Mouse (Mus musculus): ENCODE results near the gene Rfc2. TPM values are rescaled to one million over a fixed set of nuclear protein-coding genes. Genes with fewer than 3 reads are reported as not detected.

Gene Rfc2
- polyA plus RNA-seq, 1 experiment from 2014 or later: 224 TPM

- H3K27ac ChIP-seq (ENCODE audit: low read length): no peak overlapping the region
- 80% methylated on average over 5 of the region's 5 CpGs for WGBS
- H3K9me3 ChIP-seq (replicated peaks; ENCODE audit: control insufficient read depth, low read length): no peaks in the 10 kb centered on the region
- no peak for ATAC-seq (replicated peaks; ENCODE audit: extremely low read depth, insufficient read depth, low FRiP score)
- peaks cover 8% of the 10 kb centered on the region; the same call in 1 of the 2 replicates for H3K4me1 ChIP-seq (ENCODE audit: control insufficient read depth, insufficient read depth, low read length)
- H3K27me3 ChIP-seq (ENCODE audit: control insufficient read depth, insufficient read depth, low read length): no peaks in the 10 kb centered on the region
- no peak overlapping the region for H3K9ac ChIP-seq (ENCODE audit: low read length)
- no peak overlapping the region for H3K4me2 ChIP-seq (ENCODE audit: low read depth, low read length)
- no peak overlapping the region for H3K4me3 ChIP-seq (ENCODE audit: low read length)
- H3K36me3 ChIP-seq (ENCODE audit: control insufficient read depth, insufficient read depth): peaks cover 6% of the 10 kb centered on the region; the same call in 1 of the 2 replicates
Observed at GRCm38 (mm10) chr5:134584798-134585197, 3.6 kb downstream of the Rfc2 start.

GRCm38 (mm10) chr5:134589900-134590299 is 8.7 kb downstream of the Rfc2 start:
- H3K36me3 ChIP-seq (ENCODE audit: control insufficient read depth, insufficient read depth): peaks cover 19% of the 10 kb centered on the region
- 78% methylated on average over 3 of the region's 3 CpGs for WGBS
- no peak for ATAC-seq (replicated peaks; ENCODE audit: extremely low read depth, insufficient read depth, low FRiP score)

GRCm38 (mm10) chr5:134592026-134592581 is 10.9 kb downstream of the Rfc2 start:
- H3K4me1 ChIP-seq (ENCODE audit: control insufficient read depth, insufficient read depth, low read length): peaks cover 5% of the 10 kb centered on the region; the same call in 1 of the 2 replicates
- peaks cover 28% of the 10 kb centered on the region for H3K36me3 ChIP-seq (ENCODE audit: control insufficient read depth, insufficient read depth)
- no peak overlapping the region for H3K27ac ChIP-seq (ENCODE audit: low read length)
- no peaks in the 10 kb centered on the region for H3K9me3 ChIP-seq (replicated peaks; ENCODE audit: control insufficient read depth, low read length)
- H3K4me3 ChIP-seq (ENCODE audit: low read length): no peak overlapping the region
- H3K9ac ChIP-seq (ENCODE audit: low read length): no peak overlapping the region
- ATAC-seq (replicated peaks; ENCODE audit: extremely low read depth, insufficient read depth, low FRiP score): peak; percentile 53; the same call in 1 of the 2 replicates
- 62% methylated on average over 11 of the region's 11 CpGs for WGBS
- H3K4me2 ChIP-seq (ENCODE audit: low read depth, low read length): no peak overlapping the region
- H3K27me3 ChIP-seq (ENCODE audit: control insufficient read depth, insufficient read depth, low read length): no peaks in the 10 kb centered on the region

More at GRCm38 (mm10) chr5:134589900-134590299, 8.7 kb downstream of the Rfc2 start:
- Histone ChIP-seq H3K4me1 (ENCODE audit: control insufficient read depth, insufficient read depth, low read length) (peaks cover 5% of the 10 kb centered on the region; the same call in 1 of the 2 replicates), H3K27me3 (ENCODE audit: control insufficient read depth, insufficient read depth, low read length) (no peaks in the 10 kb centered on the region), H3K9me3 (replicated peaks; ENCODE audit: control insufficient read depth, low read length) (no peaks in the 10 kb centered on the region), H3K4me3 (ENCODE audit: low read length) (no peak overlapping the region), H3K27ac (ENCODE audit: low read length) (no peak overlapping the region), H3K9ac (ENCODE audit: low read length) (no peak overlapping the region), H3K4me2 (ENCODE audit: low read depth, low read length) (no peak overlapping the region)

- no peaks in the 10 kb centered on the region for H3K9me3 ChIP-seq (replicated peaks; ENCODE audit: control insufficient read depth, low read length)
- H3K27ac ChIP-seq (ENCODE audit: low read length): no peak overlapping the region
- H3K27me3 ChIP-seq (ENCODE audit: control insufficient read depth, insufficient read depth, low read length): no peaks in the 10 kb centered on the region
- no peak overlapping the region for H3K4me3 ChIP-seq (ENCODE audit: low read length)
- no peak for ATAC-seq (replicated peaks; ENCODE audit: extremely low read depth, insufficient read depth, low FRiP score)
- WGBS: 64% methylated on average over 9 of the region's 9 CpGs
- H3K9ac ChIP-seq (ENCODE audit: low read length): no peak overlapping the region
- peaks cover 37% of the 10 kb centered on the region for H3K36me3 ChIP-seq (ENCODE audit: control insufficient read depth, insufficient read depth)
- no peak overlapping the region for H3K4me2 ChIP-seq (ENCODE audit: low read depth, low read length)
- peaks cover 5% of the 10 kb centered on the region; the same call in 1 of the 2 replicates for H3K4me1 ChIP-seq (ENCODE audit: control insufficient read depth, insufficient read depth, low read length)
Observed at GRCm38 (mm10) chr5:134593093-134593492, 11.9 kb downstream of the Rfc2 start.

GRCm38 (mm10) chr5:134597711-134598110 is 16.5 kb downstream of the Rfc2 start:
- H3K27ac ChIP-seq (ENCODE audit: low read length): no peak overlapping the region
- ATAC-seq (replicated peaks; ENCODE audit: extremely low read depth, insufficient read depth, low FRiP score): no peak
- no peak overlapping the region for H3K4me2 ChIP-seq (ENCODE audit: low read depth, low read length)
- H3K4me3 ChIP-seq (ENCODE audit: low read length): no peak overlapping the region
- no peaks in the 10 kb centered on the region for H3K9me3 ChIP-seq (replicated peaks; ENCODE audit: control insufficient read depth, low read length)
- no peaks in the 10 kb centered on the region for H3K4me1 ChIP-seq (ENCODE audit: control insufficient read depth, insufficient read depth, low read length)
- H3K9ac ChIP-seq (ENCODE audit: low read length): 0 out of 2 replicates have a peak overlapping the region, but pooled peaks have one; percentile 16
- no peaks in the 10 kb centered on the region for H3K27me3 ChIP-seq (ENCODE audit: control insufficient read depth, insufficient read depth, low read length)
- 78% methylated on average over 10 of the region's 10 CpGs for WGBS
- H3K36me3 ChIP-seq (ENCODE audit: control insufficient read depth, insufficient read depth): peaks cover 41% of the 10 kb centered on the region

- H3K27me3 ChIP-seq (ENCODE audit: control insufficient read depth, insufficient read depth, low read length): no peaks in the 10 kb centered on the region
- no peaks in the 10 kb centered on the region for H3K4me1 ChIP-seq (ENCODE audit: control insufficient read depth, insufficient read depth, low read length)
- H3K27ac ChIP-seq (ENCODE audit: low read length): no peak overlapping the region
- no peak overlapping the region for H3K4me2 ChIP-seq (ENCODE audit: low read depth, low read length)
- ATAC-seq (replicated peaks; ENCODE audit: extremely low read depth, insufficient read depth, low FRiP score): no peak
- 75% methylated on average over 11 of the region's 11 CpGs for whole genome bisulfite sequencing
- no peak overlapping the region for H3K4me3 ChIP-seq (ENCODE audit: low read length)
- no peaks in the 10 kb centered on the region for H3K9me3 ChIP-seq (replicated peaks; ENCODE audit: control insufficient read depth, low read length)
- H3K36me3 ChIP-seq (ENCODE audit: control insufficient read depth, insufficient read depth): peaks cover 3% of the 10 kb centered on the region; the same call in 1 of the 2 replicates
- no peak overlapping the region for H3K9ac ChIP-seq (ENCODE audit: low read length)
Observed at GRCm38 (mm10) chr5:134604376-134604775, 23.2 kb downstream of the Rfc2 start.

DNA sequence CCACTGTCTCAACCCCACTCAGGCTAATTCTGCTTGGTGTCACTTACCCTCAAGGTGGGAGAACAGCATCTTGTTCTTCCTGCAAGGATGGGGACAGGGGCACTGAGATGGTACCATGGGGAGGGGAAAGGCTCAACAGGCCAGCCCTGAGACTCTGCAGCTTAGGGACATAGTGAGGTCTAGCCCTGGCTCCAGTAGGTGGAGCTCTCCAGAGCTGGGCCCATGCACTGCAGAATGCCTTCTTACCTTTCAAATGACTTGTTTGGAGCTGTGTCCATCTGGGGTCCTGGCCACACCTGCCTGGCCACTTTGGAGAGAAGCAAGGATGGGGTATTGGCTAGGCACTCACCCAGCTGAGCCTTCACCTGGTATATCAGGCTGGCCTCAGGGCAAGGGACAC is 25.1 kb downstream of the Rfc2 start:
- no peak for ATAC-seq (replicated peaks; ENCODE audit: extremely low read depth, insufficient read depth, low FRiP score)
- no peaks in the 10 kb centered on the region for H3K36me3 ChIP-seq (ENCODE audit: control insufficient read depth, insufficient read depth)
- H3K27me3 ChIP-seq (ENCODE audit: control insufficient read depth, insufficient read depth, low read length): no peaks in the 10 kb centered on the region
- no peak overlapping the region for H3K4me3 ChIP-seq (ENCODE audit: low read length)
- no peak overlapping the region for H3K9ac ChIP-seq (ENCODE audit: low read length)
- H3K27ac ChIP-seq (ENCODE audit: low read length): no peak overlapping the region
- no peaks in the 10 kb centered on the region for H3K4me1 ChIP-seq (ENCODE audit: control insufficient read depth, insufficient read depth, low read length)
- H3K9me3 ChIP-seq (replicated peaks; ENCODE audit: control insufficient read depth, low read length): no peaks in the 10 kb centered on the region
- no peak overlapping the region for H3K4me2 ChIP-seq (ENCODE audit: low read depth, low read length)

GRCm38 (mm10) chr5:134607121-134607520 is 26.0 kb downstream of the Rfc2 start:
- ATAC-seq (replicated peaks; ENCODE audit: extremely low read depth, insufficient read depth, low FRiP score): no peak

DNA sequence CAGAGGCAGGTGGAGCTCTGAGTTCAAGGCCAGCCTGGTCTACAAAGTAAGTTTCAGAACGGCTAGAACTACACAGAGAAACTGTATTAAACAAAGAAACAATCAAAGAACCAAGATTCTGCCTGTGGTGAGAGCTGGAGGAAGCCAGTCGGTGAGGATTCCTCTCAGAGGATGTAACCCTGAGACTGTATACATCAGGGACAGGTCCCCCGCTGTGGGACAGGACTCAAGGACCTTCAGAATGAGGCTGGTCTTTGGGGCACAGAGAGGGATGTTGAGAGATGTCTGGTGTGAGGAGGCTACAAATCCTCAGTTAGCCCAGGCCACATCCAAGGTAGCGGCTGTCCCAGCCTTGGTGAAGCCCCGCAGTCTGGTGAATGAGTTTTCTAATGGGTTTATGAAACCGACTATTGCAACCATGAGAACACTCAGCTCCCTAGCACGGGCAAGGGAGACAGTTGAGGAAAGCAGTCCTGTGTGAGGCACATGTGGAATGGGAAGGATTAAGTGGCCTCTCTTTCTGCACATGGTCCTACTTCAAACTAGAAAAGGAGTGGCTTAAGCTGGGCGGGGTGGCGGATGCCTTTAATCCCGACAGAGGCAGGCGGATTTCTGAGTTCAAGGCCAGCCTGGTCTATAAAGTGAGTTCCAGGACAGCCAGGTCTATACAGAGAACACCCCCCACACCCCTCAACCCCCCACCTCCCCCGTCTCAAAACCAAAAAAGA is 28.9 kb downstream of the Rfc2 start:
- no peak overlapping the region for H3K4me2 ChIP-seq (ENCODE audit: low read depth, low read length)
- 83% methylated on average over 12 of the region's 12 CpGs for WGBS
- H3K9me3 ChIP-seq (replicated peaks; ENCODE audit: control insufficient read depth, low read length): no peaks in the 10 kb centered on the region
- H3K9ac ChIP-seq (ENCODE audit: low read length): no peak overlapping the region
- H3K4me1 ChIP-seq (ENCODE audit: control insufficient read depth, insufficient read depth, low read length): no peaks in the 10 kb centered on the region
- H3K4me3 ChIP-seq (ENCODE audit: low read length): no peak overlapping the region
- H3K27ac ChIP-seq (ENCODE audit: low read length): no peak overlapping the region
- 0 out of 2 replicates have a peak, but pooled peaks cover 3% of the 10 kb centered on the region for H3K36me3 ChIP-seq (ENCODE audit: control insufficient read depth, insufficient read depth)
- no peak for ATAC-seq (replicated peaks; ENCODE audit: extremely low read depth, insufficient read depth, low FRiP score)
- H3K27me3 ChIP-seq (ENCODE audit: control insufficient read depth, insufficient read depth, low read length): no peaks in the 10 kb centered on the region

More at GRCm38 (mm10) chr5:134607121-134607520, 26.0 kb downstream of the Rfc2 start:
- WGBS: 53% methylated on average over 5 of the region's 5 CpGs
- Histone ChIP-seq H3K4me1 (ENCODE audit: control insufficient read depth, insufficient read depth, low read length) (no peaks in the 10 kb centered on the region), H3K9me3 (replicated peaks; ENCODE audit: control insufficient read depth, low read length) (no peaks in the 10 kb centered on the region), H3K4me2 (ENCODE audit: low read depth, low read length) (no peak overlapping the region), H3K4me3 (ENCODE audit: low read length) (no peak overlapping the region), H3K36me3 (ENCODE audit: control insufficient read depth, insufficient read depth) (no peaks in the 10 kb centered on the region), H3K9ac (ENCODE audit: low read length) (no peak overlapping the region), H3K27ac (ENCODE audit: low read length) (no peak overlapping the region), H3K27me3 (ENCODE audit: control insufficient read depth, insufficient read depth, low read length) (no peaks in the 10 kb centered on the region)
